Mouse (Mus musculus) G1E-ER4 (cell line): ENCODE measurements around the gene Lrpprc. TPM values are rescaled to one million over a fixed set of nuclear protein-coding genes. Genes with fewer than 3 reads are reported as not detected.

Source experiments
- GATA1 ChIP-seq: IDR thresholded peaks from one replicate; pipeline ENCODE4 v1.8.0; 2012; ENCODE audit warnings: low read length, inconsistent platforms
- polyA plus RNA-seq: library from polyadenylated mRNA; stranded (reverse); fragments of >175 nt; gene quantifications from 2 replicates; pipeline ENCODE4 v1.2.3, GENCODE M21; 2012

Gene Lrpprc
- polyA plus RNA-seq, 1 experiment: 19.9 TPM

DNA sequence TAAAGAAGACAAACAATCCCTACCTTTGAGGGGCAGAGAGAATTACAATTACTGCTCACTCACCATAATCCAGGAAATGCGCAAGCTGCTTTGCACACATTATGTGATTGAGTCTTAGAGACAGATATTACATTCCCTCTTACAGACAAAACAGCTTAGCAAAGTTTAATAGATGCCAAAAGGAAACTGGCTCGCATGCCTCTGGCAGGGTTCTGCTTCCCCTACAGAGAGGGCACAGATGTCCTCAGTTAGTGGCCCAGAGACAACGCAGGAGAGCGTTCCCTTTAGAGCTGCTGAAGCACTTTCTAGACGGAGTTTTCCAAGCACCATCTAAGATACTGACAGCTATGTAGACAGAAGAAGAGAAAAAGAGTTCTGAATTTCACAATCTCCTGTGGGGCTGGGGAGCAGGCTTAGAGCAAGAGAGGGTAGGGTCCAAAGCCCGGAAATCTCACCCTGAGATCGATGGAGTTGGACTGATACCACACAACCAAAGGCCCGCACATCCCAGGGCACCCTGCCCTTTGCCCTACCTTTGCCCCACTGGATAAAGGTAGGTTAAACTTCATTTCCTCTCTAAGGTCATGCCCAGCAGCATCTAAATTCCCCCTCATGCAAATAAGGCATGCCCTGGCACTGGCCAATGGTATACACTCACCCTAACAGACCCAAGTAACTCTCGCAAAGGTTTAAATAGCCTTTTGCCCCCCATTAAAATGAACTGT lies 52.4 kb downstream of the Lrpprc start:
- no peak for TF ChIP-seq GATA1

DNA sequence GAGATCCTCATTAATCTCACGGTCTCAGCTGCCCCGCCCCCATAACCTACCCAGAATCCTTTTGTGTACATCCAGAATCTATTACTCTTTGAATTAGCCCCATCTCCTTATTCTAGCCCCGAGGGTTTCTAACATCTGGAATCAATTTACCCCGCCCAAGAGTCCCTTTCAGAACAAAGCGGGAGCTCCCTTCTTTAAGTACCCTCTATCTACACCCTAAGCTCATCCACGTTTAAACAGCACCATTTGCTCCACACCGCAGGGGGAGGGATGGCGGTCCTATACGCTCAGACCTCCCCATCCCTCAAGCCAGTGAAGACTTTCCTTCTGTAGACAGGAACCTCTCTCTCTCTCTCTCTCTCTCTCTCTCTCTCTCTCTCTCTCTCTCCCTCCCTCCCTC lies 53.9 kb downstream of the Lrpprc start:
- no peak for TF ChIP-seq GATA1

DNA sequence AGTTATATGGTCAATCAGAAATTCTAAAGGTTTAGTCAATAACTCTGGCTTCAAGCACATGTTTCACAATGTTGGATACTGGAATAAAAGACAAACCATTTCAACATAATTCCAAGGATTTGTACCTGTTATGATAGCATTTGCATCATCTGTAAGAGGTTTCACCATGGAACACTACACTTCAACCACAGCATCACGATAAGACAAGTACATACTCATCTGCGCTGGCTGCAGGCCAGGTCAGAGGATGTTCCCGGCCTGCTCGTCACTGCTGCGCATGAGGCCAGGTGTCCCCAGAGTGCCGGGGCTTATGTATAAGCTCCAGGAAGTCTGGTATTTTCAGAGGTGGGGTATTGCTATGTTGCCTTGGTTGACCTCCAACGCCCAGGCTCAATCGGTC lies 58.0 kb downstream of the Lrpprc start:
- no peak for TF ChIP-seq GATA1

DNA sequence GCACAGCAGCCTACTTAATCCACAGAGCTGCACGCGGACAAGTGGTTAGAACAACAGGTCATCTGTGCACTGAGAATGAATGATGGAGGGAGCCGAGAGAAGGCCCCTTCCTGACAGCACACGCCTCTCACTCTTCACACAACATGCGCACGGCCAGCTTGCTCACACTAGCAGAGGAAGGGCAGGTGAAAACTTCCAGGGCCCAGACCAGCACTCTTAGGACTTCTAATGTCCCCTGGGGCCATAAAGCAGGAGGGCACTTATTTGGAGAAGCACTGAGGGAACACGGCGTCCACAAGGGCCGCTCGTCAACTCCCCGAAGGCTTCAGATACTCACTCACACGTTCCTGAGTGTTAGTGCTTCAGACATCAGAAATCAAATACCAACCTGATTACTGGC lies 59.2 kb downstream of the Lrpprc start:
- no peak for TF ChIP-seq GATA1

DNA sequence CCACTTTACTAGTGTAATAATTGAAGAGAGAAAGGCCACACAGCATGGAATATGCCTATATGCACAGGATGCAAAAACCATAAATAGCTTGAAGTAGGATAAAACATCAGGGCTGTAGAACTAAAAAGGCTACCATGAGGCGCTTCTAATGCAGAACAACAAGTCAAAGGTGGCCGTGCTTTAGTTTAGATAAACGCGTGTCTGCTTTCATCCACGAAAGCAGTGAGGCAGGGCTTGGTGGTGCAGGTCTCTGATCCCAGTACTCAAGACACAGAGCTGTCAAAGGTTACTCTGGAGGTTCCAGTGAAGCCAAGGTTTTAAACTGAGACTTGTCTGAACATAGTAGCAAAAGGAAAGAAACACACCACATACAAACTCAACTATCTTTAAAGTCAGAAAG lies 61.4 kb downstream of the Lrpprc start:
- TF ChIP-seq GATA1: no peak

DNA sequence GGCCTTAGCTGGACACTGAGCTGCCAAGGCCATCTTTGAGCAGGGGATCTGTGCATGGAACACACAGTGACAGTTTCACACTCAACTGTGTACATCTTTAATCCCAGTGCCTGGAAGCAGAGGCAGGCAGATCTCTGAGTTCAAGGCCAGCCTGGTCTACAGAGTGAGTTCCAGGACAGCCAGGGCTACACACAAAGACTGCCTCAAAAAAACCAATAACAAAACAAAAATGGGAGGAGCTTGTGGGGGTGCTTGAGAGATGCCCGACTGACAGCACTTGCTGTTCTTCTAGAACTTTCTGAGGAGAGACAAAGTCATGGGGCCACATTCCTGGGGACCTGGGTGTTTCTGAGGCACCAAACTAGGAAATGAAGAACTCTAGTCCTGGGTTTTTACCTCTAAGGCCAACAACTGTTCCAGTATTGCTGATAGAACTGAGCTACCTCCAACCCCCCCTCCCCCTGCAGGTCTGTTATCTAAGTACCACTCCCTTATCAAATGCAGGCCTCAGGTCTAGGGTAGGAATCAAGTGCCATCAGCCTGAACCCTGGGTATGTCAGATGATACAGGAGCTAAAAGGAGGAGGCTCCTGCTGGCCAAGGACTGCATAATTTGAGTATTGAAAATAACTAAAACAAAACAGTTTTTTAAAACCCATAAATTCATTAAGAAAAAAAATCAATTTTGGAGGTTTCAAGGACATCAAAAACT lies 62.2 kb downstream of the Lrpprc start:
- TF ChIP-seq GATA1: no peak

DNA sequence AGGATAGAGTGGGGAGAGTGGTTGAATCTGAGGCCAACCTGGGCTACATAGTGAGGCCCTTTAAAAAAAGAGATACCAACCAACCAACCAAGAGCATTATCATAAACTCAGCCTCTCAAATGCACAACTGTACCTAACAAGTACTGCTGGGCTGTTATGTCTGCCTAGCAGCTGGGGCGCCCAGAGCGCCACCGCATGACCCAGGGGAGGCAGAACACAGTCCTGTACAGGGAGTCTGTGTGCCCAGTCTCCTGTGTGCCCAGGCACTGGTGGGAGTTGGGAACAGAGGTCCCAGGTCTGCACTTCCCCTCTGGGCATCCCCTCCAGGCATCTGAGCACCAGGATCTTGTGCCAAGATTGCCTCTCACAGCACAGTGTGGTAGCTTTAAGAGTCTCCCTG lies 65.4 kb downstream of the Lrpprc start:
- no peak for TF ChIP-seq GATA1

DNA sequence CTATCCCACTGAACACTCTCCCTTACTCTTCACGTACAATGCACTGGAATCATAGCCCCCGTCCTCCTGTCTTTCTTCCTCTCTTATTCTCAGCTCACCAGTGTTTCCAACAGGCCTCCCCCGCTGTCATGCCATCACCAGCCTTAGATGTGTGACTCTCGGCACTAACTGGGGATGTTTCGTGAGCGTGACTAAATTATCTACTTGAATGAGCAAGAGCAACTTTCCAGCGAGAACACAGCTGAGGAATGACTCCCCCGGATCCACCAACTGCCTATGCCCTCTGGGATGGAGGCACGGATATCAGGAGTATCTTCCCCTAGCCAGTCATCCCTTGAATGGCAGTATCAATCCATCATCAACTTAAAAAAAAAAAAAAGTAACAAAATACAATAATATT lies 66.6 kb downstream of the Lrpprc start:
- TF ChIP-seq GATA1: no peak

DNA sequence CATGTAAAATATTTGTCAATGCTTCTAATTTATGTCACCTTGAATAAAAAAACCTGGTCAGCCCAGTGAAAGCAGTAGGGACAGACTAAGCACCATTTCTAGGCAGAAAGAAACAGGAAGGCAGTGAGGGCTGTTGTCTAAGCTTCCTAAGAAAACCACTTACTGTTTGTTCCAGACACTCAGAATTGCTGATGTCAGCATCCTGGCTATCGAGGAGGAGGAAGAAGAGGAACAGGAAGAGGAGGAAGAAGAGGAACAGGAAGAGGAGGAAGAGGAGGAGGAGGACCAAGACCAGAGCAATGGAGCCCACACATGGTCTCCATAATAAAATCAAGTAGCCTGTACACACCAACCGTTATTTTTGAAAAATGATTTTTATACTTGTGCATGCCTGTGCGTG lies 71.5 kb downstream of the Lrpprc start:
- TF ChIP-seq GATA1: no peak

DNA sequence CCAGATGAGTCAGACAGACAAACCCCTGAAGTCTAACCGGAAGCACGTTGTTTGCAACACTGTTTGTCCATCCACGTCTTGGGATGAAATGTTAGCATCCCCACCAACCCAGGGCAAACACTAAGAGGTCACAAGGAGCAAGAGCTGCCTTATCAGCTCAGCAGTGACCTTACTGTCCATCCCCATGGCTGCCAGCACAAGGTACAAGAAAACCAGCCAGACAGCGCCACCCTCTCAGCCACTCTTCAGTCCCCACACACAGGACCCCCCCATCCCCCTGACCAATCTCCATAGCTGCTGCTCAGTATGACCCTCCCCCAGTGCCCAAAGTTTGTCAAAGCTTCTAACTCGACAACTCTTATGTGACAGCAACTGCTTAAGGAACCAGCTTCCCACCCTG lies 73.2 kb downstream of the Lrpprc start:
- no peak for TF ChIP-seq GATA1

DNA sequence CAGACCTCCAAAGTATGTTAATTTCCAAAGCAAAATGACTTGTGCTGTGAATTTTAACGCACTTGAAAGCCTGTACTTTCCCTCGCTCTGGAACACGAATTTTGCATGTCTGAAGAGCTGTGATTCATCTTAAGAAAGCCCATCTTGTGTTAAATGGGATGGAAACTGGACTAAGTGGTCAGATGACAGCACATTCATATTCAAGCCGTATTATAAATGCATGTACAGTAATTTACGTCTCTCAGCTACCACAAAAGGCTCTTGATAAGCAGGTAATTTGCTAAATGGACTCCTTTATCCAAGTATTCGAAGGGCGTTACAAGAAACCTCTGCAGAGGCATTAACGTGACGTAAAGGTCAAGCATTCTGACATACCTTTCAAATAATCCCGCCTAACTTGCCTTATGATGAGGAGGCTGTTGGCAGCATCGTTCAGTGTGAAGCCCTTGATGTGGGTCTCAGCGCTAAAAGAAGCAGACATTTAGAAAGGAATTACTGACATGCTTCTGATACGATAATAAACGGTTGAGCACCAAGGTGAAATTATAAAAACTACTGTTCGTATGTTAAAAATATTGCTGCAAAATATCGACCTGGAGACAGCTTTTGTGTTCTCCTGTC lies 74.2 kb downstream of the Lrpprc start:
- no peak for TF ChIP-seq GATA1

DNA sequence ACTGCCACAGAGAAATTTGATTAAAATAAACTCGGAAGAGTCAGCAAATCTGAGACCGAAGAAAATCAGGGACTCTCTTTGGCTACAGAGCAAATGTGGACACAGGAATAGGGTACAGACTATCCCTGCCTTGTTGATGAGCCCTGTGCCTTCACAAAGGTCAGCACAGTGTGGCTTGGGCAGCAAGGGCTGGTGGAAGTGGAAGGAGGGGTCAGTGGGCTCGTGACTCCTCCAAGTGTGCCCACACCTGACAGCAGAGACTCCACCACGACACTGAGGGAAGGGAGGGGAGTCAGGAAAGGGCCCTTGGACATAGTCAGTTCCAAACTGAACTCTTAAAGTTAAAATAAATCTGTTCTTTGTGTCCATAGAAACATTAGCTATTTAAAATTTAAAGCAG lies 75.7 kb downstream of the Lrpprc start:
- TF ChIP-seq GATA1: no peak

DNA sequence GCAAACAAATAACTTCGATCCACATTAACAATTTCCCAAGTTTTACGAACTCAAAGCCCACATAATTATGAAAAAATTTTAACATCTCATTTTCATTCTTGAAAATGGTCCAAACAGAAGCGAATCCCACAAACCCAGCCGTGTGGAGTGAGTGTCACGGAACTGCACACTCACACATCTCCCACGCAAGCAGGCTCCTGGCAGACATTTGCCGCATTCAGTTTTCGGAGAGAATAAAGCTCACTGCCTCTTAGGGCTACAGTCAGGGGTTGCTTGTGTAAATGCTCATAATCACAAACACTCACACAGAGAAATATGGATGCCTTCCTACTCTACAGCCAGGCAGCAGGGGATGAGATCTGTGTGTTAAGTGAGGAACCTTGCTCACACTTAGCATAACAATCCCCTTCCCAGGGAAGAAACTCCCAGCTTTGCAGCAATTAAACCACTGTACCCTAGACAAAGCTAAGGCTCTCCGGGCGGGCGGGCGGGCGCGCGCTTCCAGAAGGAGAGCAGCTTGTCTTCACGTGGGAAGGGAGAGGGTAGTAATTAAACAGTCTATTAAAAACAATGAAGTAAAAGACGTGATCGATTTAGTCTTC lies 76.9 kb downstream of the Lrpprc start:
- TF ChIP-seq GATA1: no peak

DNA sequence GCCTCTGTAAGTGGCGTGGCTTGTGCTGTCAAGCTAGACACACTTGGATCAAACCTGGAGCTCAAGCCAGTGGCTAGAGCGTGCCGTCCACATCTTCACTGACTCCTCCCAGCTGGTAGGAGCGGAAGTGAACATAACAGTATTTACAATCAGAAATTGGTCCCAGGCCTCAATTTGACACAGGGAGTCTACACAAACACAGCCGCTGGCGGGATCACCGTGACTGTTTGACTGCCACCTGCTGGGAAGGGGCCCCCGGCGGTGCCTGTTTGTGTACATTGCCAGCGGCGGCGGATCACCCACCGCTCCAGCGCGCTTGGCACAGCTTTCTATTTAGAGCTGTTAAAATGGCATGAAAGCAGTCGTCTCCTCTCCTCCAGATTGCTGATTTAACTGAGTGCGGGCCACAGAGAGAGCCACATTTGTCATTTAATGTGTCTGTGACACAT lies 81.2 kb downstream of the Lrpprc start:
- TF ChIP-seq GATA1: no peak

DNA sequence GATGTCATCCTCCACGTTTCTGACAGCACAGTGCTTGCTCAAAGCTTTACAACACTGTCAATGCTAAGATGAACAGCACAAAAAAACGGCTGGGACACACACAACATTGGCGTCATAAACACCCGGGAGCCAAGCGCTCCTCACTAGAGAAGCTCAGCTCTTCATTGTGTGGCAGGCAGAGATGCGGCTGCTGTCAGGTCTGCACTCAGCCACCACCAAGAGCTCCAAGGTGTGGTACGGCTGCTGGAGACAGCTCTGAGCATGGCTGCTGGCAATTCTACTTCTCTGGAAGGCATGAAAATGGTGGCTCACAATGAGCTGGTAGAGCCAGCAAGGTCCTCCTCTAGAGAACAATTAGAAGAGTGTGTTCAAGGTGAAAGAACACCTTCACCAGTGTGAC lies 81.8 kb downstream of the Lrpprc start:
- no peak for TF ChIP-seq GATA1

DNA sequence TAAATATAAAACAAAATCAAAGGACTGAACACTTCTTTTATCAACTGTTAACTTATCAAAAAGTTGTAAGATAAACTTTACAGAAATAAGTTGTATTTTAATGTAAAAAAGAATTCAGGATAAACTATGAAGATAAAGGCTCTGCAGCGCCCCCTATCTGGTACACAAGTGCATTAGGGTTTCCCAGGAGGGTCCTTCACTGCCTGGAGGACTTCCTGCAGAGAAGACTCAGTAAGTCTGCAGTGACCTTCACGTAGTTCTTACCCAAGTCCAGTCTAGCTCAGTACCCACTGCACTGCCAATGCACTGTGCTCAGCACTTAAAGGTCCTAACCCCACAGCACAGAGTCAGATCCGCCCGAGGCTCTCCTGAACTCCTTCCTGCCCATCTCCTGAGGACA lies 83.2 kb downstream of the Lrpprc start:
- TF ChIP-seq GATA1: no peak
